Mouse (Mus musculus): ENCODE results near the gene Ccdc177. TPM values are rescaled to one million over a fixed set of nuclear protein-coding genes. Genes with fewer than 3 reads are reported as not detected.

Ccdc177 gene
- total RNA-seq (2012; rRNA removed) (not detected in 2 replicates), total RNA-seq (2014; rRNA removed) (not detected in 2 replicates), polyA plus RNA-seq (2012; ENCODE audit: insufficient read length, low read depth) (not detected in 2 replicates)

DNA sequence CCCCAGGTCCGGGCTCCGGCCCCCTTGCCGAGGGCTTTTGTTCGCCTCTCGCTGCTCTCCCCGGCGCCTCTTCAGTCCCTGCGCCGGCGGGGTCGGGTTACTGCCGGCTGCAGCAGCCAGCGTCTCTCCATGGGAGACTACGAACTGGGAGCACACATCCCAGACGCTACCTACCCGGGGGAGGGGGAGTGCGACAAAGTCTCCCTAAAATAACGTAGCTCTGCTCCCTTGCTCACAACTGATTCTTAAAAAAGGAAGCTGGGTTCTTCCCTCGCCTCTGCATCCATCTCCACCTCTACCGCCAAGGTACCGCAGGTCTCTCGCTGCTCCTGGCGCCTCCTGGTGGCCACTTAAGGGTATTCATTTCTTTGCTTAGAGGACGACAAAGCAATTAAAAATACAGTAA, at the start of gene Ccdc177:
TSS of gene Ccdc177 (minus strand) at position 292 of the 406 bp plus-strand sequence.
- in situ Hi-C loops (cut with MboI; ENCODE audit: low pct_ligation_motif_present, low pct_unique_long_range_greater_than_20kb, low sequenced_read_pairs) = no loop called here

GRCm38 (mm10) chr12:80810005-80810404, 49.5 kb upstream of the Ccdc177 start:
- TF ChIP-seq SIN3A (IDR thresholded peaks at IDR 0.05; ENCODE audit: low read length) = no peak
- no peak for TF ChIP-seq MEF2A (IDR thresholded peaks at IDR 0.05; ENCODE audit: borderline replicate concordance, low read depth, low read length)
- TF ChIP-seq PAX5 (IDR thresholded peaks at IDR 0.05; ENCODE audit: low read length) = no peak
- no peak for TF ChIP-seq GABPA (IDR thresholded peaks at IDR 0.05; ENCODE audit: insufficient replicate concordance, low read depth, low read length)
- TF ChIP-seq IRF4 (IDR thresholded peaks at IDR 0.05; ENCODE audit: low read depth, low read length) = no peak
- TF ChIP-seq BHLHE40 (IDR thresholded peaks at IDR 0.05; ENCODE audit: low read depth, low read length) = no peak
- peaks cover 12% of the 10 kb centered on the region for H3K79me2 ChIP-seq (replicated peaks; ENCODE audit: control insufficient read depth, extremely low read depth, insufficient read depth, poor library complexity, severe bottlenecking)
- peaks cover 0 to 13% of the 10 kb centered on the region in 2 experiments for H3K36me3 ChIP-seq (replicated peaks in 1 of 2; ENCODE audit: control insufficient read depth in 1 of 2, insufficient read depth in 1 of 2, low read length in 1 of 2)
- H3K4me1 ChIP-seq (ENCODE audit: control insufficient read depth in 1 of 2, insufficient read depth in 2 of 2) = peaks cover 0 to 70% of the 10 kb centered on the region in 2 experiments; a peak in 2 of 4 replicates
- in situ Hi-C loops (cut with MboI; ENCODE audit: low pct_ligation_motif_present, low pct_unique_long_range_greater_than_20kb, low sequenced_read_pairs) = no loop called here
- H3K4me3 ChIP-seq (replicated peaks in 1 of 3; ENCODE audit: low read depth in 2 of 3, low read length in 2 of 3, poor library complexity in 1 of 3) = no peak overlapping the region
- no peak overlapping the region for H3K9ac ChIP-seq (ENCODE audit: insufficient read depth, low read depth)
- no peaks in the 10 kb centered on the region for H3K27me3 ChIP-seq (replicated peaks)
- DNase-seq (ENCODE audit: extremely low read depth) = no peak
- H3K27ac ChIP-seq (ENCODE audit: insufficient read depth, low read depth) = no peak overlapping the region
- dilution Hi-C loops (cut with MboI; ENCODE audit: extremely low pct_ligation_motif_present, extremely low pct_unique_long_range_greater_than_20kb, low sequenced_read_pairs) = no loop called here
- H3K9me3 ChIP-seq (replicated peaks; ENCODE audit: low read length) = no peaks in the 10 kb centered on the region
- no peak overlapping the region for H3K4me2 ChIP-seq (ENCODE audit: insufficient read depth, low read depth, poor library complexity, severe bottlenecking)

More for the DNA sequence above, at the start of gene Ccdc177:
- Histone ChIP-seq H3K9me3 (replicated peaks; ENCODE audit: low read length) (peaks cover 31% of the 10 kb centered on the region), H3K4me2 (ENCODE audit: insufficient read depth, low read depth, poor library complexity, severe bottlenecking) (no peak within 1 kb of the TSS; the same call in 1 of the 2 replicates), H3K9ac (ENCODE audit: insufficient read depth, low read depth) (no peak within 1 kb of the TSS), H3K79me2 (replicated peaks; ENCODE audit: control insufficient read depth, extremely low read depth, insufficient read depth, poor library complexity, severe bottlenecking) (no peaks in the 10 kb centered on the region), H3K27ac (ENCODE audit: insufficient read depth, low read depth) (no peak within 1 kb of the TSS), H3K36me3 (replicated peaks in 1 of 2; ENCODE audit: control insufficient read depth in 1 of 2, insufficient read depth in 1 of 2, low read length in 1 of 2) (no peaks in the 10 kb centered on the region), H3K27me3 (replicated peaks) (peaks cover 3% of the 10 kb centered on the region), H3K4me3 (replicated peaks in 1 of 3; ENCODE audit: low read depth in 2 of 3, low read length in 2 of 3, poor library complexity in 1 of 3) (no peak within 1 kb of the TSS), H3K4me1 (ENCODE audit: control insufficient read depth in 1 of 2, insufficient read depth in 2 of 2) (no peaks in the 10 kb centered on the region)
- TF ChIP-seq PAX5 (IDR thresholded peaks at IDR 0.05; ENCODE audit: low read length) = no peak
- no peak for TF ChIP-seq ZC3H11A (IDR thresholded peaks at IDR 0.05; ENCODE audit: low read depth, low read length)
- TF ChIP-seq MXI1 (IDR thresholded peaks at IDR 0.05; ENCODE audit: low read depth, low read length) = no peak
- TF ChIP-seq TBP (conservative IDR thresholded peaks at IDR 0.05; ENCODE audit: low read depth, low read length) = no peak
- TF ChIP-seq MEF2A (IDR thresholded peaks at IDR 0.05; ENCODE audit: borderline replicate concordance, low read depth, low read length) = no peak
- TF ChIP-seq MAZ (IDR thresholded peaks at IDR 0.05; ENCODE audit: low read depth, low read length) = no peak
- TF ChIP-seq GABPA (IDR thresholded peaks at IDR 0.05; ENCODE audit: insufficient replicate concordance, low read depth, low read length) = no peak
- TF ChIP-seq SMC3 (IDR thresholded peaks at IDR 0.05; ENCODE audit: low read depth, low read length) = peak; percentile 56
- TF ChIP-seq POLR2A (IDR thresholded peaks at IDR 0.05; ENCODE audit: low read depth, low read length) = no peak
- 0 out of 2 replicates have a peak, but pooled peaks have one; percentile 21 for TF ChIP-seq NELFE (IDR thresholded peaks at IDR 0.05; ENCODE audit: low read depth, low read length)
- peak; percentile 32 for TF ChIP-seq RAD21 (IDR thresholded peaks at IDR 0.05; ENCODE audit: low read depth, low read length)
- TF ChIP-seq KAT2A (IDR thresholded peaks at IDR 0.05; ENCODE audit: insufficient replicate concordance, low read length) = no peak
- TF ChIP-seq ZMIZ1 (IDR thresholded peaks at IDR 0.05; ENCODE audit: low read depth, low read length) = no peak
- TF ChIP-seq ETS1 (conservative IDR thresholded peaks at IDR 0.05; ENCODE audit: low read depth, low read length) = no peak
- no peak for TF ChIP-seq TCF12 (IDR thresholded peaks at IDR 0.05; ENCODE audit: low read depth, low read length)
- TF ChIP-seq CTCF (conservative IDR thresholded peaks at IDR 0.05 in 1 of 2, IDR thresholded peaks at IDR 0.05 in 1 of 2; ENCODE audit: low read depth in 2 of 2, low read length in 2 of 2) = peak in 1 of 2 experiments; percentile 67; a peak in 2 of 4 replicates
- peak; percentile 33 for DNase-seq (ENCODE audit: extremely low read depth)
- dilution Hi-C loops (cut with MboI; ENCODE audit: extremely low pct_ligation_motif_present, extremely low pct_unique_long_range_greater_than_20kb, low sequenced_read_pairs) = no loop called here

All from CH12.LX (cell line).